Mouse (Mus musculus): ENCODE measurements at regions not wholly inside any gene's neighbourhood (a gene's known extent, or its start where the extent isn't known, plus 50 kb on each side); places are given as distances from the start of the nearest gene placed in this dataset.

- Histone ChIP-seq H3K9ac (ENCODE audit: low read depth, poor library complexity, severe bottlenecking) (no peak overlapping the region), H3K9me3 (replicated peaks; ENCODE audit: control insufficient read depth, insufficient read depth, low read length, poor library complexity, severe bottlenecking) (no peaks in the 10 kb centered on the region), H3K27me3 (ENCODE audit: control insufficient read depth, insufficient read depth, low read length, poor library complexity, severe bottlenecking) (no peaks in the 10 kb centered on the region), H3K27ac (ENCODE audit: insufficient read depth, low read length) (no peak overlapping the region), H3K4me1 (ENCODE audit: control insufficient read depth, insufficient read depth, low read length) (no peaks in the 10 kb centered on the region), H3K4me3 (ENCODE audit: low read depth, low read length) (no peak overlapping the region), H3K36me3 (ENCODE audit: control insufficient read depth, insufficient read depth, low read length, poor library complexity, severe bottlenecking) (no peaks in the 10 kb centered on the region)
- no peak for TF ChIP-seq EP300 (IDR thresholded peaks at IDR 0.05; ENCODE audit: insufficient read depth, low read depth, low read length)
- TF ChIP-seq CTCF (IDR thresholded peaks at IDR 0.05; ENCODE audit: low read depth, low read length): no peak
- no peak for TF ChIP-seq POLR2A (IDR thresholded peaks at IDR 0.05; ENCODE audit: insufficient read depth, low read length)
These were observed 205.5 kb upstream of the Nr2f1 start for GRCm38 (mm10) chr13:78405071-78405470.

- no peak overlapping the region for H3K27ac ChIP-seq (ENCODE audit: insufficient read depth, low read length)
- H3K9me3 ChIP-seq (replicated peaks; ENCODE audit: control insufficient read depth, insufficient read depth, low read length, poor library complexity, severe bottlenecking): no peaks in the 10 kb centered on the region
- H3K27me3 ChIP-seq (ENCODE audit: control insufficient read depth, insufficient read depth, low read length, poor library complexity, severe bottlenecking): no peaks in the 10 kb centered on the region
- H3K4me3 ChIP-seq (ENCODE audit: low read depth, low read length): no peak overlapping the region
- H3K36me3 ChIP-seq (ENCODE audit: control insufficient read depth, insufficient read depth, low read length, poor library complexity, severe bottlenecking): no peaks in the 10 kb centered on the region
- TF ChIP-seq POLR2A (IDR thresholded peaks at IDR 0.05; ENCODE audit: insufficient read depth, low read length) (no peak), EP300 (IDR thresholded peaks at IDR 0.05; ENCODE audit: insufficient read depth, low read depth, low read length) (no peak), CTCF (IDR thresholded peaks at IDR 0.05; ENCODE audit: low read depth, low read length) (no peak)
- no peak overlapping the region for H3K9ac ChIP-seq (ENCODE audit: low read depth, poor library complexity, severe bottlenecking)
- H3K4me1 ChIP-seq (ENCODE audit: control insufficient read depth, insufficient read depth, low read length): no peaks in the 10 kb centered on the region
These were observed 184.2 kb upstream of the Nr2f1 start for GRCm38 (mm10) chr13:78383761-78384160.

GRCm38 (mm10) chr13:78361236-78361635 is 161.7 kb upstream of the Nr2f1 start:
- Histone ChIP-seq H3K27ac (ENCODE audit: insufficient read depth, low read length) (no peak overlapping the region), H3K9ac (ENCODE audit: low read depth, poor library complexity, severe bottlenecking) (no peak overlapping the region), H3K36me3 (ENCODE audit: control insufficient read depth, insufficient read depth, low read length, poor library complexity, severe bottlenecking) (no peaks in the 10 kb centered on the region), H3K27me3 (ENCODE audit: control insufficient read depth, insufficient read depth, low read length, poor library complexity, severe bottlenecking) (no peaks in the 10 kb centered on the region), H3K4me3 (ENCODE audit: low read depth, low read length) (no peak overlapping the region), H3K9me3 (replicated peaks; ENCODE audit: control insufficient read depth, insufficient read depth, low read length, poor library complexity, severe bottlenecking) (no peaks in the 10 kb centered on the region), H3K4me1 (ENCODE audit: control insufficient read depth, insufficient read depth, low read length) (no peaks in the 10 kb centered on the region)
- TF ChIP-seq CTCF (IDR thresholded peaks at IDR 0.05; ENCODE audit: low read depth, low read length) (no peak), POLR2A (IDR thresholded peaks at IDR 0.05; ENCODE audit: insufficient read depth, low read length) (no peak), EP300 (IDR thresholded peaks at IDR 0.05; ENCODE audit: insufficient read depth, low read depth, low read length) (no peak)

GRCm38 (mm10) chr13:78348830-78349229 is 149.3 kb upstream of the Nr2f1 start:
- H3K27me3 ChIP-seq (ENCODE audit: control insufficient read depth, insufficient read depth, low read length, poor library complexity, severe bottlenecking): no peaks in the 10 kb centered on the region
- no peak overlapping the region for H3K9ac ChIP-seq (ENCODE audit: low read depth, poor library complexity, severe bottlenecking)
- H3K36me3 ChIP-seq (ENCODE audit: control insufficient read depth, insufficient read depth, low read length, poor library complexity, severe bottlenecking): no peaks in the 10 kb centered on the region
- TF ChIP-seq EP300 (IDR thresholded peaks at IDR 0.05; ENCODE audit: insufficient read depth, low read depth, low read length) (no peak), POLR2A (IDR thresholded peaks at IDR 0.05; ENCODE audit: insufficient read depth, low read length) (no peak), CTCF (IDR thresholded peaks at IDR 0.05; ENCODE audit: low read depth, low read length) (no peak)
- no peak overlapping the region for H3K4me3 ChIP-seq (ENCODE audit: low read depth, low read length)
- H3K4me1 ChIP-seq (ENCODE audit: control insufficient read depth, insufficient read depth, low read length): no peaks in the 10 kb centered on the region
- H3K9me3 ChIP-seq (replicated peaks; ENCODE audit: control insufficient read depth, insufficient read depth, low read length, poor library complexity, severe bottlenecking): no peaks in the 10 kb centered on the region
- H3K27ac ChIP-seq (ENCODE audit: insufficient read depth, low read length): no peak overlapping the region

- no peaks in the 10 kb centered on the region for H3K9me3 ChIP-seq (replicated peaks; ENCODE audit: control insufficient read depth, insufficient read depth, low read length, poor library complexity, severe bottlenecking)
- H3K27ac ChIP-seq (ENCODE audit: insufficient read depth, low read length): no peak overlapping the region
- no peak overlapping the region for H3K9ac ChIP-seq (ENCODE audit: low read depth, poor library complexity, severe bottlenecking)
- no peaks in the 10 kb centered on the region for H3K4me1 ChIP-seq (ENCODE audit: control insufficient read depth, insufficient read depth, low read length)
- TF ChIP-seq CTCF (IDR thresholded peaks at IDR 0.05; ENCODE audit: low read depth, low read length) (no peak), EP300 (IDR thresholded peaks at IDR 0.05; ENCODE audit: insufficient read depth, low read depth, low read length) (no peak), POLR2A (IDR thresholded peaks at IDR 0.05; ENCODE audit: insufficient read depth, low read length) (no peak)
- H3K36me3 ChIP-seq (ENCODE audit: control insufficient read depth, insufficient read depth, low read length, poor library complexity, severe bottlenecking): no peaks in the 10 kb centered on the region
- no peak overlapping the region for H3K4me3 ChIP-seq (ENCODE audit: low read depth, low read length)
- H3K27me3 ChIP-seq (ENCODE audit: control insufficient read depth, insufficient read depth, low read length, poor library complexity, severe bottlenecking): no peaks in the 10 kb centered on the region
These were observed 125.1 kb upstream of the Nr2f1 start for GRCm38 (mm10) chr13:78324443-78325206.

- Histone ChIP-seq H3K4me1 (ENCODE audit: control insufficient read depth, insufficient read depth, low read length) (no peaks in the 10 kb centered on the region), H3K27me3 (ENCODE audit: control insufficient read depth, insufficient read depth, low read length, poor library complexity, severe bottlenecking) (no peaks in the 10 kb centered on the region), H3K9me3 (replicated peaks; ENCODE audit: control insufficient read depth, insufficient read depth, low read length, poor library complexity, severe bottlenecking) (peaks cover 10% of the 10 kb centered on the region), H3K36me3 (ENCODE audit: control insufficient read depth, insufficient read depth, low read length, poor library complexity, severe bottlenecking) (no peaks in the 10 kb centered on the region), H3K9ac (ENCODE audit: low read depth, poor library complexity, severe bottlenecking) (no peak overlapping the region), H3K27ac (ENCODE audit: insufficient read depth, low read length) (no peak overlapping the region), H3K4me3 (ENCODE audit: low read depth, low read length) (no peak overlapping the region)
- TF ChIP-seq EP300 (IDR thresholded peaks at IDR 0.05; ENCODE audit: insufficient read depth, low read depth, low read length) (no peak), CTCF (IDR thresholded peaks at IDR 0.05; ENCODE audit: low read depth, low read length) (no peak), POLR2A (IDR thresholded peaks at IDR 0.05; ENCODE audit: insufficient read depth, low read length) (no peak)
These were observed 123.6 kb upstream of the Nr2f1 start for GRCm38 (mm10) chr13:78323183-78323582.

Data from ES-Bruce4 (cell line).